Mouse (Mus musculus) megakaryocyte progenitor cell, adult 5-6 weeks (primary cell): Measurements from ENCODE around the gene Slc30a5. TPM values are rescaled to one million over a fixed set of nuclear protein-coding genes. Genes with fewer than 3 reads are reported as not detected.
"Not testable (repeated sequence)": the region's sequence is repeated elsewhere in the genome, so short reads cannot be mapped to it uniquely, and the experiment has no call there.

Experiments
- ATAC-seq: replicated peaks from 2 replicates; pipeline ENCODE4 v1.8.0; 2016; ENCODE audit warnings: mild to moderate bottlenecking, moderate TSS enrichment, inconsistent platforms; ENCODE audit not compliant: poor library complexity
- total RNA-seq, 2 experiments: library from RNA; stranded (forward) in 1 of 2; stranded (reverse) in 1 of 2; fragments of 157-497, 149-512 nt in 1 of 2; fragments of 200-1000 nt in 1 of 2; gene quantifications; 2 replicates each; pipeline versions ENCODE4 v1.2.3 to v1.2.4; 2015 to 2017

Gene Slc30a5
- total RNA-seq (2015) (127 and 130 TPM in 2 replicates), total RNA-seq (2017) (99.7 and 101 TPM in 2 replicates)

DNA sequence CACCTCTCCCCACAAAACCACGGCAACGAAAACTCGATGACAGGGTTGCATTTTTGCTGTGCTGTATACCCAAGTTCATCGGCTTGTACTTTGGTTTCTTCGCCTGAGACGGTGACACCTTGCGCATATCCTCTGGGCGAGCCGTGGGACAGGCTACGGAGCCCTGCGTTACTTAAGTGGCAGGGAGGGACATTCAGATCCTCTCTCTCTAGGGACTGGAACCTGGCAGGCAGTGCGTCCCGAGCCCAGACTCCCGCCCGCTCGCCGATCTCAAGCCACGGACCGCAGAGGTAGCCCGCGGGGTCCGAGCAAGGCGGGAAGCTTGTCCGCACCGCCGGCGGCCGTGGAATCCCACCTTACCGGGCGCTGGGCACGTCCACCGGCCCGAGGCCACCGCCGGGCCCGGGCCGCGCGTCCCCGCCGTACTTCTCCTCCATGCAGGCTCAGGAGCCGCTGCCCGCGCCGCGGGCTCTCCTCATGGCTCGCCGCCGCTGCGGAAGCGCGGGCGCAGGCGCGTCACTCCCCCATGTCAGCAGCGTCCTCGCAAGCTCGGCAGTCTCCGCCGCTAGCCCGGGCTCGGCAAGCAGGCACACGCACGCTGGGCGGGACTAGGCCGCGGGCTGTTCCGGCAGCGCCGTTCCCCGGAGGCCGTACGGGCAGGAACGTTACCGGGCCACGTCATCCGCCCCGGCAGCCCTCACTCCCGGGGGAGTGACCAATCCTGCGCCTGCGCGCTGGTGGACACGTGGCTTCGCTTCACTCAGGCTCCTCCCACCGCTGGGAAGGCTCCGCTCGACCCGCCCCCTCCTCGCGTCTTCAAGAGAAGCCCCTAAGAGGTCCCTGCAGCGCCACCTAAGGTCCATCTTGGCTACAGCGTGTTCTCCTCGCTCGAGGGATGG, at the start of gene Slc30a5:
TSS of gene Slc30a5 (minus strand) at position 687 of the 899 bp plus-strand sequence.
- ATAC-seq, result peak; percentile 91

DNA sequence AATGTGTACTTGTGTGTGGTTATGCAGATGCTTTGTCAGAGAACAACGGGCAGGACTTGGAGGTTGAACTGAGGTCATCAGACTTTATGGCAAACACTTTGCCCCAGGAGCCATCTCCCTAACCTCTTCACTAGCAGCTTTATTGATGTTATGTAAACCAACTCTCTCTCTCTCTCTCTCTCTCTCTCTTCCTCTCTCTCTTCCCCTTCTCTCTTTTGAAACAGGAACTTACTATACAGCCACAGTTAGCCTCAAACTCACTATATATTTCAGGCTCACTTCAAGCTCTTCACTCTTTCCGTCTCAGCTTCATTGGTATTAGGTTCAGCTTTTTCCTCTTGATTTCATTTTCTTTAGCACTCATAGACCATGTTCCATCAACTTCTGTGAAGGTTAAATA, 48.7 kb upstream of the Slc30a5 start:
- peak; percentile 79 for ATAC-seq

DNA sequence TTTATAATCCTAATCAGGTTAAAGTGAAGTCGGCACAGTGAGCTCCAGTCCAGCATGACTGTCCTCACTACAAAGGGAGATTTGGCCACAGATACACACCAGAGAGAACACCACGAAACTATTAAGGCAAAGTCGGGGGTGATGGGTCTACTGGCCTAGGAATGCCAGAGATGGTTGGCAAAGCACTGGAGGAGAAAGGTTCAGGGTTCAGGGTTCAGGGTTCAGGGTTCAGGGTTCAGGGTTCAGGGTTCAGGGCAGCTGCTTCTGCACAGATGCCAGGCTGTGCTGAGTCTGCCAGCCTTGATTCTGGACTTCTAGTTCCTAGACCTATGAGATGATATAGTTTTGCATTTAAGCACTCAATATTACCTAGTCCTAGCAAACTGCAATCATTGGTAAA, 46.6 kb upstream of the Slc30a5 start:
- ATAC-seq, result no peak

GRCm38 (mm10) chr13:100879326-100879725, 46.1 kb upstream of the Slc30a5 start:
- ATAC-seq, result no peak

DNA sequence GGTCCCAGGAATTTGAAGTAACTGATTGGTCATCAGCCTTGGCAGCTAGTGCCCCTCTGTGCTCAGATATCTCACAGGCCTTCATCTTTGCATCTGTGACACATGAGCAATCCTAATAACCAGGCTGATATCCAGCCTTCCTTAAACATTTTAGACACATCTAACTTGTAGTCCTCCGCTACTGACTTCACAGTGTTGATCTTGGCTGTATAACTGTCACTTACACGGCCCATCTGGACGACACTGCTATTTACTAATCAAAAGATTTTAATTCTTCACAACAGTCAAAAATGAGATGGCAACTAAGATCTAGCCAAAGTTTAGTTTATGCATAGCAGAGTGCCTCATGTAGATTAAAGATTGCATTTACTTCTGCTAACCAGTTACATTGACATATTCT, 45.0 kb upstream of the Slc30a5 start:
- ATAC-seq, result no peak

DNA sequence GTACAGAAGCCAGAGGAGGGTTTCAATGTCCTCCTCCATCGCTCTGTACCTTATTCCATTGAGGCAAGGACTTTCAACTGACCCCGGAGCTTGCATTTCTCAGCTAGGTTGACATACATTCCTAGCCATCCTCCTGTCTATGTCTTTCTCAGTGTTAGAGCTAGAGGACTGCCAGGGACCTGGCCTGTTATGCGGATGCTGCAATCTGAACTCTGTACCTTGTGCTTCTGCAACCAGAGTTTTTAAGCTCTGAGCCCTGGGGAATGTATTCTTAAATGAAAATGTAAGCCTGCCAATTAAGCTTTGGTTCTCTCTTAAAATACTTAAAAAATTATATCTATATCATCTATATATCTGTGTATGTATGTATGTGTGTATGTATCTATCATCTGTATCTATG, 44.5 kb upstream of the Slc30a5 start:
- ATAC-seq, result no peak

- peak; percentile 88 for ATAC-seq
Observed at GRCm38 (mm10) chr13:100875103-100875502, 41.9 kb upstream of the Slc30a5 start.

GRCm38 (mm10) chr13:100874588-100874987, 41.4 kb upstream of the Slc30a5 start:
- ATAC-seq, result no peak

DNA sequence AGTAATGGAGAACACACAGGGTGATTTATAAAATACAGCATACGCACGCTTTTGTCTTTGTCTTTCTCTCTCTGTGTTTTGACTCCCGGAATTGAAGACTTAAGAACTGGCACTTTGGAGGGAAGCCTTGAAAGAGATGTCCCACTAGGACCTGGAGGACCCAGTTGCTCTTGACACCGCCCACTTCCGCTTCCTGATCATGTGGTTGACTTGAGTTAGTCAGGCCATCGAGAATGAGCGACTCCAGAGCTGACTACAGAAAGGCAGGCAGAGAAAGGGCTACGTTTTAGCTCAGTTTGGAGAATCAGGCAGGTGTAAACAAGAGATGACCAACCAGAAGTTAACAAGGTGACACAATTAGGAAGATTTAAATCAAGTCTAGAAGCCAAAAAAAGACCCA, 40.3 kb upstream of the Slc30a5 start:
- ATAC-seq, result no peak

DNA sequence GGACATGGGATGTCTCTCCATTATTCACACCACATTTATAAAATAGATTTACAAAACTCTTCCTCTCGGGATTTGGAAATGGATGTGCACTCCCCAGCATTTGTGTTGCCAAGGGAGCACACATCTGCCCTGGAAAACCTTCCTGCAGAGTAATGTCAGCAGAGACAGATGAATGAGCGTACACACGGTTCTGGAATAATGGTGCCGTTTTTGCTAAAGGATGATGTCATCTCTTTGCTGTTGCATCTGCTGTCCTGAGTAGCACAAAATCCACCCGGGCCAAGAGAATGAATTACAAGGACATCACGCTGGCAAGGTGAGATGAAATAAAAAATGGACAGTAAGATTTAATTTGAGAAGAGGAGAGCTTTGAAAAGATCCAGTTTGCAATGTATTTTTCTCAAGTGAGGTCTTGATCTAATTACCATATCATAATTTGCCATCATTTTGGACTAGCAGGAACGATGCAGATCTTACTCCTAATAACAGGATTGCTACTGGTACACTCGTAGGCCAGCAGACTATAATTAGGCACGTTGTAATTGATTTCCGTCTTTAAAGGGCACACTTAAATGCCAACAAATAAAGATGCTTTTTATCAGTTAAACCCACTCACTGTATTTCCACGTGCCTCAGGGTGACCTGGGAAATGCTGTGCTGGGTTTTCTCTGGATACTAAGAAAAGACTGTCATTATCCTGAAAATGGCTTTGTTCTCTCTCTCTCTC, 38.4 kb upstream of the Slc30a5 start:
- ATAC-seq, result no peak

- no peak for ATAC-seq
Observed at GRCm38 (mm10) chr13:100869813-100870212, 36.6 kb upstream of the Slc30a5 start.

GRCm38 (mm10) chr13:100866311-100866710, 33.1 kb upstream of the Slc30a5 start:
- peak; percentile 84 for ATAC-seq

GRCm38 (mm10) chr13:100865744-100866143, 32.5 kb upstream of the Slc30a5 start:
- peak; percentile 47 for ATAC-seq

GRCm38 (mm10) chr13:100863914-100864313, 30.7 kb upstream of the Slc30a5 start:
- not testable (repeated sequence) for ATAC-seq

GRCm38 (mm10) chr13:100859117-100859516, 25.9 kb upstream of the Slc30a5 start:
- ATAC-seq, result peak; percentile 74

GRCm38 (mm10) chr13:100854174-100854573, 20.9 kb upstream of the Slc30a5 start:
- peak; percentile 86 for ATAC-seq

DNA sequence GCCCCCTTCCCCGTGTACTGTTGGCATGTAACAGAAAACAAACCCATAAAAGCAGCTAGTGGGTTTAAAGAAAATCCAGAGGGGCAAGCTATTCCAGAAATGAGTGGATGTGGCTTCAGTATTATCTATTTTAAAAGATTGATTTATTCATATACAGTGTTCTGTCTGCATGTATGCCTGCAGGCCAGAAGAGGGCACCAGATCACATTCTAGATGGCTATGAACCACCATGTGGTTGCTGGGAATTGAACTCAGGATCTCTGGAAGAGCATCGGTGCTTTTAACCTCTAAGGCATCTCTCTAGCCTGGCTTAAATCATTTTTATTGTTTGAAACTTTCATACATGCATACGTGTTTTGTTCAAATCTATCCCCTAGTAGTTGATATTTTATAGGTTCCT, 19.9 kb upstream of the Slc30a5 start:
- ATAC-seq, result 0 out of 2 replicates have a peak, but pooled peaks have one; percentile 15

- peak; percentile 37; the same call in 1 of the 2 replicates for ATAC-seq
Observed at GRCm38 (mm10) chr13:100849137-100849536, 15.9 kb upstream of the Slc30a5 start.

GRCm38 (mm10) chr13:100846891-100847579, 13.8 kb upstream of the Slc30a5 start:
- no peak for ATAC-seq

DNA sequence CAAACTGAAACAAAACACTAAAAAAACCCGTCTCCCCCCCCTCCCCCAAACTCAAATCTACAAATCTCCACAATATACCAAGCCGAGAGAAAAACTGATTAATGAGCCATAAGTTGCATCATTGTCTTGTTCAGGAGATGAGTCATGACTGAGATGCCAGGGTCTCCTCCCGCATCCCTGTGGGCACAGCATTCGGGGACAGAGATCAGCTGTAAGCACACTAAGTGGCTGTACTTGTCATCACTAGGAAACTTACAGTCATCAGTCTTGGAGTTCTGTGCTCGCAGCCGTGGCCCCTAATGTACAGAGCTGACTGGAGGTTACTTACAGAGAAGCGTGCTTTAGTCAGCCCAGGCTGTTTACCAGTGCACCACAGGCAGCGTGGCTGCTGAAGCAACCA, 13.0 kb upstream of the Slc30a5 start:
- ATAC-seq, result no peak

DNA sequence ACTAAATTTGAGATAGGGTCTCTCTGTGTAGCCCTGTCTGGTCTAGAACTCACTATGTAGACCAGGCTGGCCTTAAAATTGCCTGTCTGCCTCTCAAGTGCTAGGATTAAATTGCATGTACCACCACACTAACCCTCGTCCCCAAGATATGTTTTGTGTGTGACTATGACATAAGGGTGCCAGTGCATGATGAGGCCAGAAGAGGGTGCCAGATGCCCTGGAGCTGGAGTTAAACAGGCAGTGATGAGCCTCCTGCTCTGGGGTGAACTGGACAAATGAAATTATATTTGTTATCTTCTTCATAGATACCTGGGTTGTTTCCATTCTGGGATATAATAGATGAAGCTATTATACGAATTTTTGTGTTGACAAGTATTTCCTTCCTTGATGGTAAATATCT, 10.7 kb upstream of the Slc30a5 start:
- ATAC-seq, result peak; percentile 99
